Mouse (Mus musculus) myocyte (in vitro differentiated cells): Measurements from ENCODE around the gene Rabl2. TPM values are rescaled to one million over a fixed set of nuclear protein-coding genes. Genes with fewer than 3 reads are reported as not detected.

Experiments
- H3K27me3 ChIP-seq: one replicate; pipeline ENCODE4 v1.6.1; 2011; ENCODE audit not compliant: control insufficient read depth, insufficient read depth, insufficient read length
- H3K36me3 ChIP-seq: one replicate; pipeline ENCODE4 v1.6.1; 2011; ENCODE audit not compliant: control insufficient read depth, insufficient read depth
- H3K4me2 ChIP-seq: one replicate; pipeline ENCODE4 v1.6.1; 2011; ENCODE audit warnings: low read depth, control low read depth
- H3K4me3 ChIP-seq: one replicate; pipeline ENCODE4 v1.5.1; 2011; ENCODE audit warnings: mild to moderate bottlenecking, control low read depth, moderate library complexity
- H3K79me2 ChIP-seq: one replicate; pipeline ENCODE4 v1.6.1; 2011; ENCODE audit not compliant: control insufficient read depth, insufficient read depth
- H3ac ChIP-seq: one replicate; pipeline ENCODE4 v1.6.1; 2011; ENCODE audit not compliant: control insufficient read depth, insufficient read length
- CEBPB ChIP-seq: IDR thresholded peaks from 2 replicates; pipeline ENCODE4 v1.6.1; 2011; ENCODE audit warnings: mild to moderate bottlenecking, moderate library complexity; ENCODE audit not compliant: poor library complexity, insufficient read depth, severe bottlenecking
- E2F4 ChIP-seq: IDR thresholded peaks from one replicate; pipeline ENCODE4 v1.6.1; 2011; ENCODE audit warnings: mild to moderate bottlenecking, control low read depth, moderate library complexity; ENCODE audit not compliant: insufficient read depth
- MAX ChIP-seq: IDR thresholded peaks from one replicate; pipeline ENCODE4 v1.6.1; 2011; ENCODE audit warnings: low read depth, mild to moderate bottlenecking, control low read depth
- MYOD1 ChIP-seq, 3 experiments: IDR thresholded peaks; one replicate each; pipeline ENCODE4 v1.6.1; 2011; ENCODE audit warnings: control low read depth in 2 of 3, low read depth in 2 of 3, mild to moderate bottlenecking in 2 of 3, moderate library complexity in 1 of 3; ENCODE audit not compliant: insufficient read length in 2 of 3, control insufficient read depth in 1 of 3
- MYOG ChIP-seq, 3 experiments: IDR thresholded peaks; one replicate each; pipeline ENCODE4 v1.6.1; 2011; ENCODE audit warnings: control low read depth in 2 of 3, low read depth in 2 of 3, mild to moderate bottlenecking in 2 of 3; ENCODE audit not compliant: insufficient read length in 2 of 3, control insufficient read depth in 1 of 3, insufficient read depth in 1 of 3
- POLR2A ChIP-seq: IDR thresholded peaks from one replicate; pipeline ENCODE4 v1.6.1; 2011; ENCODE audit warnings: low read depth, mild to moderate bottlenecking, control low read depth, moderate library complexity; ENCODE audit not compliant: insufficient read length
- POLR2AphosphoS2 ChIP-seq: IDR thresholded peaks from one replicate; pipeline ENCODE4 v1.6.1; 2011; ENCODE audit warnings: low read depth, control low read depth; ENCODE audit not compliant: insufficient read length
- REST ChIP-seq: IDR thresholded peaks from one replicate; pipeline ENCODE4 v1.6.1; 2011; ENCODE audit warnings: mild to moderate bottlenecking, control low read depth, moderate library complexity; ENCODE audit not compliant: insufficient read depth, insufficient read length
- SRF ChIP-seq: IDR thresholded peaks from one replicate; pipeline ENCODE4 v1.6.1; 2011; ENCODE audit warnings: low read depth; ENCODE audit not compliant: control insufficient read depth, insufficient read length
- TCF12 ChIP-seq: IDR thresholded peaks from one replicate; pipeline ENCODE4 v1.6.1; 2011; ENCODE audit warnings: mild to moderate bottlenecking, control low read depth; ENCODE audit not compliant: poor library complexity, insufficient read depth, severe bottlenecking
- TCF3 ChIP-seq: IDR thresholded peaks from one replicate; pipeline ENCODE4 v1.6.1; 2011; ENCODE audit warnings: low read depth, control low read depth; ENCODE audit not compliant: insufficient read length
- USF1 ChIP-seq: IDR thresholded peaks from one replicate; pipeline ENCODE4 v1.6.1; 2011; ENCODE audit warnings: low read depth, mild to moderate bottlenecking, control low read depth, moderate library complexity
- polyA plus RNA-seq: library from polyadenylated mRNA; unstranded; fragments of >200 nt; fragmentation: generic; extraction: Trizol; gene quantifications from one replicate; pipeline ENCODE4 v1.2.1, GENCODE M21; 2012; ENCODE audit warnings: missing spikeins

Gene Rabl2
- polyA plus RNA-seq, 1 experiment: 13.9 TPM

GRCm38 (mm10) chr15:89559202-89559731, 32.5 kb downstream of the Rabl2 start:
- Histone ChIP-seq H3K79me2 (no peaks in the 10 kb centered on the region), H3K4me2 (no peak overlapping the region), H3K36me3 (no peaks in the 10 kb centered on the region), H3ac (no peak overlapping the region), H3K4me3 (no peak overlapping the region), H3K27me3 (peaks cover 25% of the 10 kb centered on the region)
- TF ChIP-seq TCF12: no peak
- TF ChIP-seq REST: no peak
- no peak for TF ChIP-seq USF1

- H3K79me2 ChIP-seq: no peaks in the 10 kb centered on the region
- no peaks in the 10 kb centered on the region for H3K36me3 ChIP-seq
- H3ac ChIP-seq: no peak overlapping the region
- no peak overlapping the region for H3K4me3 ChIP-seq
- peak overlapping the region; percentile 24 for H3K4me2 ChIP-seq
- peaks cover 25% of the 10 kb centered on the region for H3K27me3 ChIP-seq
- no peak for TF ChIP-seq USF1
- no peak for TF ChIP-seq REST
- TF ChIP-seq POLR2A: no peak
- TF ChIP-seq MYOG (IDR thresholded peaks at IDR 0.05; ENCODE audit: control insufficient read depth in 1 of 3, insufficient read depth in 1 of 3, insufficient read length in 2 of 3, low read depth in 2 of 3): peak in 2 of 3 experiments; percentile 5 to 32
- TF ChIP-seq MYOD1 (IDR thresholded peaks at IDR 0.05; ENCODE audit: control insufficient read depth in 1 of 3, insufficient read length in 2 of 3, low read depth in 2 of 3): no peak
- no peak for TF ChIP-seq TCF12
- no peak for TF ChIP-seq POLR2AphosphoS2
- TF ChIP-seq CEBPB: no peak
These were observed 33.7 kb downstream of the Rabl2 start for GRCm38 (mm10) chr15:89557996-89558390.

DNA sequence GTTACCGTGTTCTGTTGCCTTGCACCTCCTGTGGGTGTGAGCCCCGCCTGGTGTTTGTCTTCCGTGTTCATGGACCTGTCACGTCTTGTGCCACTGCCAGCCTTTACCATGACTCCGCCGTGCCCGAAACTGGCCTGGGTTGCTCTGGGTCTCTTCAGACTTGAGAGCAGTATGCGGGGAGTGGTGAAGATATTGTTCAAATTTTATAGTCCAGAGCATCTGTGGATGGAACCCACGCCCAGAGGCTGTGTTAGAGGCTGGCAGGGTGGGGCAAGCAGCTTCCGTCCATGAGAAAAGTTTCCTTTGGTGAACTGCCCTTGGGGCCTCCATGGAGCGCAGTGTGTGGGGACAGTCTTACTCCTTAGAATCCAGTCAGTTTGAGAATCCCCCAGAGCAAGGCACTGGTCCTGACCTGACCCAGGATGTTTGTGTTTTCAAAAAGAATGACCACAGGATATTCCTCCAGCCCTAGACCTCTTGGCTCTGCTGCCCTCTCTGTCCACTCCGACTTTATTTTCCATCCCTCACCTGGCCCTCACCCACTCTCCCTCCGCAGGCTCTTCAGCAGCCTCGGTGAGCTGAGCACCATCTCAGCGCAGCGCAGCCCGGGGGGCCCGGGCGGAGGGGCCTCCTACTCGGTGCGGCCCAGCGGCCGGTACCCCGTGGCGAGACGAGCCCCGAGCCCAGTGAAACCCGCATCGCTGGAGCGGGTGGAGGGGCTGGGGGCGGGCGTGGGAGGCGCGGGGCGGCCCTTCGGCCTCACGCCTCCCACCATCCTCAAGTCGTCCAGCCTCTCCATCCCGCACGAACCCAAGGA, 34.3 kb downstream of the Rabl2 start:
- Histone ChIP-seq H3K36me3 (no peaks in the 10 kb centered on the region), H3K4me3 (no peak overlapping the region), H3K4me2 (no peak overlapping the region), H3K79me2 (no peaks in the 10 kb centered on the region), H3ac (no peak overlapping the region), H3K27me3 (peaks cover 25% of the 10 kb centered on the region)
- TF ChIP-seq SRF (no peak), TCF12 (no peak), MYOD1 (IDR thresholded peaks at IDR 0.05; ENCODE audit: control insufficient read depth in 1 of 3, insufficient read length in 2 of 3, low read depth in 2 of 3) (no peak), CEBPB (no peak), REST (no peak), TCF3 (no peak)

DNA sequence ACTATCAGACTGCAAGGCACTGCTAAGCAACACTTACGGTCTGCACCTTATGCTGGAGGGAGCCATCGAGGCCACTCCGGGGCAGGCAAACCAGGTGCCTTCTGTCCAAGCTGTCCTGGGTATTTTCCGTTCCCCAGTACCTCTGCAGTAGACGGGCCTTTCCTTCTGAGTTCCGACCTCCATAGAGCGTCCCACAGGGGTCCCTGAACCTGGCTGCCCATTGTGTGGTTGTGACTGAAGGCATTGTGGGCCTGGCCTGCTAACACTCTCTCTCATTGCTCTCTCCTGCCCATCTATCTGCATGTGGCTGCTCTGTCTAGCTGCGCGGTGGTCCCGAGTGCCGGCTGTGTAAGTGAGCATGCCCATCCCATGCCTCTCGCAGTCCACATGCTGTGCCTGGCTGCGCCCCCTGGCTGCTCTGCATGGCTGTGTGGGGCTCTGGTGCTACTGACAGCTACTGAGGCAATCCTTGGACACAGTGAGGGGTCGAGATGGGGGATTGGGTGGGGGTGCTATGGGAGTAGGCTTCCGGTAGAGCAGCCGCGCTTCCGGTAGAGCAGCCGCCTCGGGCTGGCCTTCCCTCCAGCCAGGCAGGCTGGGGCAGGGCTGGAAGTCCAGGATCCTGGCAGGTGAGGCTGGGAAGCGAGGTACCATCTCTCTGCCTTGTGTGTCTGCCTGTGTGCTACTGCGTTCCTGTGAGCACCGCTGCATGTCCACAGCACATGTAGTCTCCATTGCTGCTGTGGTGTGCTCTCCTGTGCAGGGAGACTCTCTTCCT, 35.1 kb downstream of the Rabl2 start:
- Histone ChIP-seq H3K4me3 (no peak overlapping the region), H3K27me3 (peaks cover 25% of the 10 kb centered on the region), H3K79me2 (no peaks in the 10 kb centered on the region), H3ac (no peak overlapping the region), H3K4me2 (no peak overlapping the region), H3K36me3 (no peaks in the 10 kb centered on the region)
- TF ChIP-seq MYOD1 (IDR thresholded peaks at IDR 0.05; ENCODE audit: control insufficient read depth in 1 of 3, insufficient read length in 2 of 3, low read depth in 2 of 3) (no peak), TCF12 (no peak), CEBPB (no peak), TCF3 (no peak), MYOG (IDR thresholded peaks at IDR 0.05; ENCODE audit: control insufficient read depth in 1 of 3, insufficient read depth in 1 of 3, insufficient read length in 2 of 3, low read depth in 2 of 3) (no peak), E2F4 (no peak), MAX (no peak)

- TF ChIP-seq MYOG (IDR thresholded peaks at IDR 0.05; ENCODE audit: control insufficient read depth in 1 of 3, insufficient read depth in 1 of 3, insufficient read length in 2 of 3, low read depth in 2 of 3) (no peak), CEBPB (peak; percentile 47; the same call in 1 of the 2 replicates)
- H3K27me3 ChIP-seq: peaks cover 25% of the 10 kb centered on the region
These were observed 36.1 kb downstream of the Rabl2 start for GRCm38 (mm10) chr15:89555591-89555990.

More at GRCm38 (mm10) chr15:89555591-89555990, 36.1 kb downstream of the Rabl2 start:
- Histone ChIP-seq H3ac (no peak overlapping the region), H3K36me3 (no peaks in the 10 kb centered on the region), H3K79me2 (no peaks in the 10 kb centered on the region), H3K4me2 (no peak overlapping the region), H3K4me3 (no peak overlapping the region)
